ENCODE assay signal across 8 mouse cellular contexts in genomic region chr1:133855274-133856017, GRCm38 (mm10). TPM values are rescaled to one million over a fixed set of nuclear protein-coding genes. Genes with fewer than 3 reads are reported as not detected.
DNase-seq lines count a peak whose midpoint lies in the region; ATAC-seq lines count a peak whose summit lies in the region.

No protein-coding gene starts in this region.

- H3K36me3 ChIP-seq in neural tube, embryonic 12.5 days: no peaks in the 10 kb centered on the region

- no peak overlapping the region for H3K27ac ChIP-seq in neural tube, embryonic 12.5 days

- intact Hi-C loops in left cerebral cortex, postnatal 4 days (cut with DNase I): no loop called here

- peak overlapping the region; percentile 49 for H3K4me2 ChIP-seq in neural tube, embryonic 12.5 days (replicated peaks)

- 3% methylated on average over 15 of the region's 15 CpGs for WGBS in neural tube, embryonic 12.5 days

- no peak for ATAC-seq in neural tube, embryonic 12.5 days (ENCODE audit: low FRiP score, low read depth)

- H3K4me3 ChIP-seq in neural tube, embryonic 12.5 days: peak overlapping the region; percentile 11; the same call in 1 of the 2 replicates

- peak; percentile 41 for DNase-seq in adrenal gland, postnatal 10 days
- no peak for DNase-seq in adrenal gland, postnatal 4 days (ENCODE audit: low spot score in 2 of 2)
- peak; percentile 42 for DNase-seq in urinary bladder, postnatal 14 days (ENCODE audit: low spot score)
- DNase-seq in urinary bladder, adult 2 months (ENCODE audit: low spot score): no peak
- peak; percentile 38 for DNase-seq in heart, postnatal 4 days
- DNase-seq in left cerebral cortex, postnatal 4 days: peak; percentile 38
- DNase-seq in Muller cell, postnatal 12 days (ENCODE audit: inconsistent ontology term): no peak

- H3K9me3 ChIP-seq in neural tube, embryonic 12.5 days: no peaks in the 10 kb centered on the region

- no peak overlapping the region for H3K9ac ChIP-seq in neural tube, embryonic 12.5 days

- no peaks in the 10 kb centered on the region; the same call in 1 of the 2 replicates for H3K27me3 ChIP-seq in neural tube, embryonic 12.5 days (replicated peaks)

- H3K4me1 ChIP-seq in neural tube, embryonic 12.5 days: peaks cover 39% of the 10 kb centered on the region

RNA-seq across cellular contexts. Expression of gene Optc, which starts 52.4 kb away (rescaled TPM):
- total RNA-seq in adrenal gland, postnatal 10 days (2021): 1 to 10 TPM; 1.7 to 2.5 TPM
- 1 to 10 TPM; 2.1 to 3.3 TPM for total RNA-seq in adrenal gland, postnatal 4 days (2021)
- 133 and 156 TPM in 2 replicates for polyA plus RNA-seq in urinary bladder, adult 2 months (2012; rRNA removed)
- total RNA-seq in heart, postnatal 4 days (2021): under 1 TPM; 0.16 to 0.29 TPM
- 1 to 10 TPM; 2.3 to 2.7 TPM for total RNA-seq in left cerebral cortex, postnatal 4 days (2021)
- polyA plus RNA-seq in neural tube, embryonic 12.5 days (2016; fragmentation: Nextera tagmentation; extraction: Ambion mirVana): 2.1 and 2.9 TPM in 2 replicates

RNA-seq across cellular contexts. Expression of gene Atp2b4, which starts 54.6 kb away (rescaled TPM):
- 10 to 100 TPM; 33.3 to 40.3 TPM for total RNA-seq in adrenal gland, postnatal 10 days (2021)
- 10 to 100 TPM; 49.9 to 55.6 TPM for total RNA-seq in adrenal gland, postnatal 4 days (2021)
- polyA plus RNA-seq in urinary bladder, adult 2 months (2012; rRNA removed): 113 and 189 TPM in 2 replicates
- 10 to 100 TPM; 32.4 to 37.4 TPM for total RNA-seq in heart, postnatal 4 days (2021)
- 100 to 1,000 TPM; 110 to 134 TPM for total RNA-seq in left cerebral cortex, postnatal 4 days (2021)
- polyA plus RNA-seq in neural tube, embryonic 12.5 days (2016; fragmentation: Nextera tagmentation; extraction: Ambion mirVana): 8.6 and 10.2 TPM in 2 replicates

Comparison
In these comparisons a context has a peak if more than half of its experiments do, and no peak if none do; other contexts are left out.
1. DNase-seq: peak in adrenal gland, postnatal 10 days (single experiment), urinary bladder, postnatal 14 days (single experiment), heart, postnatal 4 days (single experiment) and left cerebral cortex, postnatal 4 days (single experiment); none in adrenal gland, postnatal 4 days (0 of 2), urinary bladder, adult 2 months (single experiment) and Muller cell, postnatal 12 days (single experiment).